Mouse (Mus musculus) Muller cell, postnatal 12 days (primary cell): ENCODE data around the gene Fgfr2.
A peak's percentile ranks its signal among the peaks of the same experiment; 100 is the strongest.

Experiments used
- DNase-seq: peaks from one replicate; pipeline ENCODE4 v3.0.0-alpha.2; 2015; ENCODE audit errors: inconsistent ontology term

Gene Fgfr2

GRCm38 (mm10) chr7:130985193-130985592 is 2138.0 kb downstream of the Fgfr2 start:
- DNase-seq = no peak

- no peak for DNase-seq
These were observed 2138.9 kb downstream of the Fgfr2 start for GRCm38 (mm10) chr7:130984294-130984693.

GRCm38 (mm10) chr7:130982881-130983280 is 2140.3 kb downstream of the Fgfr2 start:
- DNase-seq = no peak

- DNase-seq = peak; percentile 82
These were observed 2140.8 kb downstream of the Fgfr2 start for GRCm38 (mm10) chr7:130982371-130982770.

- DNase-seq = no peak
These were observed 2143.0 kb downstream of the Fgfr2 start for GRCm38 (mm10) chr7:130980130-130980529.

GRCm38 (mm10) chr7:130978545-130978944 is 2144.6 kb downstream of the Fgfr2 start:
- no peak for DNase-seq

- peak; percentile 95 for DNase-seq
These were observed 2145.2 kb downstream of the Fgfr2 start for GRCm38 (mm10) chr7:130977794-130978521.

GRCm38 (mm10) chr7:130976305-130976935 is 2146.7 kb downstream of the Fgfr2 start:
- DNase-seq = peak; percentile 75

GRCm38 (mm10) chr7:130972767-130973166 is 2150.4 kb downstream of the Fgfr2 start:
- no peak for DNase-seq

GRCm38 (mm10) chr7:130969507-130969906 is 2153.6 kb downstream of the Fgfr2 start:
- no peak for DNase-seq

- DNase-seq = peak; percentile 68
These were observed 2154.1 kb downstream of the Fgfr2 start for GRCm38 (mm10) chr7:130969076-130969475.

GRCm38 (mm10) chr7:130968537-130968936 is 2154.6 kb downstream of the Fgfr2 start:
- peak; percentile 90 for DNase-seq

- DNase-seq = no peak
These were observed 2155.2 kb downstream of the Fgfr2 start for GRCm38 (mm10) chr7:130967901-130968300.

- no peak for DNase-seq
These were observed 2156.3 kb downstream of the Fgfr2 start for GRCm38 (mm10) chr7:130966876-130967275.

- no peak for DNase-seq
These were observed 2156.7 kb downstream of the Fgfr2 start for GRCm38 (mm10) chr7:130966451-130966850.

- peak; percentile 79 for DNase-seq
These were observed 2157.2 kb downstream of the Fgfr2 start for GRCm38 (mm10) chr7:130965909-130966365.

GRCm38 (mm10) chr7:130965396-130965795 is 2157.8 kb downstream of the Fgfr2 start:
- peak; percentile 59 for DNase-seq

GRCm38 (mm10) chr7:130964686-130965085 is 2158.5 kb downstream of the Fgfr2 start:
- peak; percentile 98 for DNase-seq

- peak; percentile 28 for DNase-seq
These were observed 2161.7 kb downstream of the Fgfr2 start for GRCm38 (mm10) chr7:130961429-130961828.

- peak; percentile 75 for DNase-seq
These were observed 2163.3 kb downstream of the Fgfr2 start for GRCm38 (mm10) chr7:130959868-130960267.

- DNase-seq = no peak
These were observed 2164.6 kb downstream of the Fgfr2 start for GRCm38 (mm10) chr7:130958551-130958950.

GRCm38 (mm10) chr7:130954177-130954601 is 2169.0 kb downstream of the Fgfr2 start:
- no peak for DNase-seq

GRCm38 (mm10) chr7:130953376-130953775 is 2169.8 kb downstream of the Fgfr2 start:
- DNase-seq = no peak
